Mouse (Mus musculus) cortical plate, adult 2 months (tissue): ENCODE measurements around the gene Pnpla2.

Experiments
- CTCF ChIP-seq: fragments of 200-500 bp; IDR thresholded peaks from 2 replicates; pipeline ENCODE4 v1.5.1; 2011; ENCODE audit warnings: mild to moderate bottlenecking, control low read depth, low read length; ENCODE audit not compliant: insufficient read depth; ENCODE audit errors: extremely low read depth
- POLR2A ChIP-seq: fragments of 200-500 bp; IDR thresholded peaks from 2 replicates; pipeline ENCODE4 v1.6.1; 2011; ENCODE audit warnings: mild to moderate bottlenecking, low read length, control low read depth; ENCODE audit not compliant: insufficient read depth; ENCODE audit errors: extremely low read depth

- TF ChIP-seq POLR2A (no peak), CTCF (no peak)
Measured at GRCm38 (mm10) chr7:141460001-141460390, 5.0 kb downstream of the Pnpla2 start.
